In the genomic region with DNA sequence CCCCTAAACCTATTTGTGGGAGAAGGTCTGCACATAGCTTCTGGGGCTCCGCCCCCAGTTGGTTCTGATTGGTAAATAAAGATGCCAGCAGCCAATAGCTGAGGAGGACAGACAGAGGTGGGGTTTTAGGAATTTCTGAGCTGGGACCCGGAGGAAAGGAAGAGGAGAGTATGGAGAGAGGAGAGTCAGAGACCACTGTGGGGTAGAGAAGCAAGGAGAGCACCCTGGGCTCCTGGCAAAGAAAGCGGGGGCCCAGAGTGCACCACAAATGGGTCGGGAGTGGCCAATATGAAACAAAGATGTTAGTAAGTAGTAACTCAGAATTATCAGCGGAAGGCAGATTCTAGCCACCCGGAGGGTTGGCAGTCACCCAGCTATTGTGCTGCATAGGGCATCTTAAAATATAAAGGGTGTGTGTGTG, we compare ENCODE assay signal across 7 mouse cellular contexts. TPM values are rescaled to one million over a fixed set of nuclear protein-coding genes. Genes with fewer than 3 reads are reported as not detected.
DNase-seq lines count a peak whose midpoint lies in the region; ATAC-seq and TF ChIP-seq lines count a peak whose summit lies in the region.

No protein-coding gene starts in this region.

- H3K4me1 ChIP-seq in neural tube, embryonic 11.5 days (ENCODE audit: control insufficient read depth, insufficient read depth, low read length), result peaks cover 3% of the 10 kb centered on the region; the same call in 1 of the 2 replicates
- peaks cover 5% of the 10 kb centered on the region; the same call in 1 of the 2 replicates for H3K4me1 ChIP-seq in cerebellum, adult 2 months (ENCODE audit: control insufficient read depth, insufficient read depth, low read length)
- peaks cover 10% of the 10 kb centered on the region; the same call in 1 of the 2 replicates for H3K4me1 ChIP-seq in forebrain, embryonic 14.5 days (ENCODE audit: control insufficient read depth, insufficient read depth, low read length)
- H3K4me1 ChIP-seq in limb, embryonic 15.5 days, result peaks cover 15% of the 10 kb centered on the region
- peaks cover 24% of the 10 kb centered on the region for H3K4me1 ChIP-seq in neural tube, embryonic 13.5 days (replicated peaks)

- TF ChIP-seq POLR2A in cerebellum, adult 2 months (IDR thresholded peaks at IDR 0.05; ENCODE audit: borderline replicate concordance, insufficient read depth, low read length), result no peak

- no peak overlapping the region for H3K27ac ChIP-seq in neural tube, embryonic 11.5 days (ENCODE audit: low read depth, low read length)
- no peak overlapping the region for H3K27ac ChIP-seq in cerebellum, adult 2 months (ENCODE audit: insufficient read depth, low read length)
- H3K27ac ChIP-seq in forebrain, embryonic 14.5 days (ENCODE audit: low read depth, low read length), result no peak overlapping the region
- H3K27ac ChIP-seq in limb, embryonic 15.5 days, result no peak overlapping the region
- no peak overlapping the region; the same call in 1 of the 2 replicates for H3K27ac ChIP-seq in neural tube, embryonic 13.5 days (replicated peaks)

- ATAC-seq in neural tube, embryonic 11.5 days (ENCODE audit: insufficient read depth, low FRiP score, low TSS enrichment), result peak; percentile 52; the same call in 1 of the 2 replicates
- peak; percentile 59 for ATAC-seq in forebrain, embryonic 14.5 days
- ATAC-seq in limb, embryonic 15.5 days (ENCODE audit: insufficient number of reproducible peaks, low FRiP score, low TSS enrichment, low read depth), result no peak
- peak; percentile 54 for ATAC-seq in neural tube, embryonic 13.5 days (ENCODE audit: low read depth)

- 38% methylated on average over 6 of the region's 6 CpGs for WGBS in neural tube, embryonic 11.5 days
- WGBS in cerebellum, adult 2 months, result 18% methylated on average over 6 of the region's 6 CpGs
- 30% methylated on average over 6 of the region's 6 CpGs for WGBS in forebrain, embryonic 14.5 days
- WGBS in limb, embryonic 15.5 days, result 29% methylated on average over 6 of the region's 6 CpGs
- 30% methylated on average over 6 of the region's 6 CpGs for WGBS in neural tube, embryonic 13.5 days

- peak; percentile 36 for DNase-seq in neural tube, embryonic 11.5 days (ENCODE audit: low spot score)
- DNase-seq in neural tube, embryonic 10.5 days (ENCODE audit: extremely low spot score, low spot score), result no peak
- DNase-seq in cerebellum, adult 2 months, result peak; percentile 48 to 59
- DNase-seq in forebrain, embryonic 14.5 days (ENCODE audit: low spot score), result peak; percentile 80
- no peak for DNase-seq in T-cell, adult 2 months (ENCODE audit: low spot score)

- no peaks in the 10 kb centered on the region for H3K36me3 ChIP-seq in neural tube, embryonic 11.5 days (ENCODE audit: control insufficient read depth, insufficient read depth, low read length)
- 0 out of 2 replicates have a peak, but pooled peaks cover under 1% of the 10 kb centered on the region for H3K36me3 ChIP-seq in forebrain, embryonic 14.5 days (ENCODE audit: control insufficient read depth, insufficient read depth, low read length)
- peaks cover under 1% of the 10 kb centered on the region; the same call in 1 of the 2 replicates for H3K36me3 ChIP-seq in limb, embryonic 15.5 days
- no peaks in the 10 kb centered on the region for H3K36me3 ChIP-seq in neural tube, embryonic 13.5 days

- peak overlapping the region; percentile 18; the same call in 1 of the 2 replicates for H3K9ac ChIP-seq in neural tube, embryonic 11.5 days (ENCODE audit: low read length)
- H3K9ac ChIP-seq in forebrain, embryonic 14.5 days (ENCODE audit: low read length), result peak overlapping the region; percentile 33; the same call in 1 of the 2 replicates
- no peak overlapping the region for H3K9ac ChIP-seq in limb, embryonic 15.5 days
- peak overlapping the region; percentile 58 for H3K9ac ChIP-seq in neural tube, embryonic 13.5 days

- no peaks in the 10 kb centered on the region for H3K27me3 ChIP-seq in neural tube, embryonic 11.5 days (ENCODE audit: control insufficient read depth, insufficient read depth, low read length)
- no peaks in the 10 kb centered on the region for H3K27me3 ChIP-seq in cerebellum, adult 2 months (ENCODE audit: control insufficient read depth, insufficient read depth, low read length)
- H3K27me3 ChIP-seq in forebrain, embryonic 14.5 days (replicated peaks; ENCODE audit: control insufficient read depth, insufficient read depth, low read length), result no peaks in the 10 kb centered on the region
- no peaks in the 10 kb centered on the region for H3K27me3 ChIP-seq in limb, embryonic 15.5 days
- no peaks in the 10 kb centered on the region for H3K27me3 ChIP-seq in neural tube, embryonic 13.5 days

- H3K4me2 ChIP-seq in neural tube, embryonic 11.5 days (ENCODE audit: low read depth), result peak overlapping the region; percentile 31
- peak overlapping the region; percentile 48 for H3K4me2 ChIP-seq in forebrain, embryonic 14.5 days (ENCODE audit: low read length)
- H3K4me2 ChIP-seq in limb, embryonic 15.5 days, result peak overlapping the region; percentile 36
- peak overlapping the region; percentile 53 for H3K4me2 ChIP-seq in neural tube, embryonic 13.5 days

- no peak for TF ChIP-seq CTCF in cerebellum, adult 2 months (IDR thresholded peaks at IDR 0.05; ENCODE audit: borderline replicate concordance, insufficient read depth, low read depth, low read length)

- H3K9me3 ChIP-seq in neural tube, embryonic 11.5 days (ENCODE audit: control insufficient read depth, low read length), result no peaks in the 10 kb centered on the region
- no peaks in the 10 kb centered on the region for H3K9me3 ChIP-seq in forebrain, embryonic 14.5 days (replicated peaks; ENCODE audit: control insufficient read depth, low read length)
- no peaks in the 10 kb centered on the region for H3K9me3 ChIP-seq in limb, embryonic 15.5 days
- H3K9me3 ChIP-seq in neural tube, embryonic 13.5 days, result no peaks in the 10 kb centered on the region

- H3K4me3 ChIP-seq in neural tube, embryonic 11.5 days (ENCODE audit: low read depth, low read length), result peak overlapping the region; percentile 22
- peak overlapping the region; percentile 77 for H3K4me3 ChIP-seq in cerebellum, adult 2 months (replicated peaks; ENCODE audit: insufficient read depth, low read depth, low read length)
- peak overlapping the region; percentile 30 for H3K4me3 ChIP-seq in forebrain, embryonic 14.5 days (ENCODE audit: low read depth, low read length)
- H3K4me3 ChIP-seq in limb, embryonic 15.5 days, result peak overlapping the region; percentile 33
- peak overlapping the region; percentile 39 for H3K4me3 ChIP-seq in neural tube, embryonic 13.5 days

RNA-seq across cellular contexts. Expression of gene Cebpzos, which starts 3.4 kb away (rescaled TPM):
- polyA plus RNA-seq in neural tube, embryonic 11.5 days (2014; fragmentation: Nextera tagmentation; extraction: Ambion mirVana), result 99.3 and 109 TPM in 2 replicates
- polyA plus RNA-seq in cerebellum, adult 2 months (2012; rRNA removed), result 49.3 and 53.4 TPM in 2 replicates
- polyA plus RNA-seq in forebrain, embryonic 14.5 days (2014; fragmentation: Nextera tagmentation; extraction: Ambion mirVana), result 112 and 121 TPM in 2 replicates
- polyA plus RNA-seq in limb, embryonic 15.5 days (2015; fragmentation: Nextera tagmentation; extraction: Ambion mirVana), result 91.2 and 101 TPM in 2 replicates
- polyA plus RNA-seq in neural tube, embryonic 13.5 days (2015; fragmentation: Nextera tagmentation; extraction: Ambion mirVana), result 129 and 134 TPM in 2 replicates

RNA-seq across cellular contexts. Expression of gene Sult6b1, which starts 6.1 kb away (rescaled TPM):
- 0.11 TPM in 1 of 2 replicates, not detected in the other for polyA plus RNA-seq in neural tube, embryonic 11.5 days (2014; fragmentation: Nextera tagmentation; extraction: Ambion mirVana)
- polyA plus RNA-seq in cerebellum, adult 2 months (2012; rRNA removed), result 0.20 and 0.35 TPM in 2 replicates
- polyA plus RNA-seq in forebrain, embryonic 14.5 days (2014; fragmentation: Nextera tagmentation; extraction: Ambion mirVana), result 0.15 and 0.20 TPM in 2 replicates
- 0.22 TPM in 1 of 2 replicates, not detected in the other for polyA plus RNA-seq in limb, embryonic 15.5 days (2015; fragmentation: Nextera tagmentation; extraction: Ambion mirVana)
- polyA plus RNA-seq in neural tube, embryonic 13.5 days (2015; fragmentation: Nextera tagmentation; extraction: Ambion mirVana), result 0.26 TPM in 1 of 2 replicates, not detected in the other

RNA-seq across cellular contexts. Expression of gene Cebpz, which starts 24.0 kb away (rescaled TPM):
- 56.8 and 57.6 TPM in 2 replicates for polyA plus RNA-seq in neural tube, embryonic 11.5 days (2014; fragmentation: Nextera tagmentation; extraction: Ambion mirVana)
- polyA plus RNA-seq in cerebellum, adult 2 months (2012; rRNA removed), result 20.9 and 21.5 TPM in 2 replicates
- 52.3 and 60.0 TPM in 2 replicates for polyA plus RNA-seq in forebrain, embryonic 14.5 days (2014; fragmentation: Nextera tagmentation; extraction: Ambion mirVana)
- 40.6 and 61.9 TPM in 2 replicates for polyA plus RNA-seq in limb, embryonic 15.5 days (2015; fragmentation: Nextera tagmentation; extraction: Ambion mirVana)
- polyA plus RNA-seq in neural tube, embryonic 13.5 days (2015; fragmentation: Nextera tagmentation; extraction: Ambion mirVana), result 52.0 and 55.8 TPM in 2 replicates

RNA-seq across cellular contexts. Expression of gene Ndufaf7, which starts 24.1 kb away (rescaled TPM):
- 48.3 and 53.3 TPM in 2 replicates for polyA plus RNA-seq in neural tube, embryonic 11.5 days (2014; fragmentation: Nextera tagmentation; extraction: Ambion mirVana)
- polyA plus RNA-seq in cerebellum, adult 2 months (2012; rRNA removed), result 45.3 and 46.7 TPM in 2 replicates
- 57.9 and 63.7 TPM in 2 replicates for polyA plus RNA-seq in forebrain, embryonic 14.5 days (2014; fragmentation: Nextera tagmentation; extraction: Ambion mirVana)
- 50.5 and 52.4 TPM in 2 replicates for polyA plus RNA-seq in limb, embryonic 15.5 days (2015; fragmentation: Nextera tagmentation; extraction: Ambion mirVana)
- polyA plus RNA-seq in neural tube, embryonic 13.5 days (2015; fragmentation: Nextera tagmentation; extraction: Ambion mirVana), result 59.8 and 64.7 TPM in 2 replicates

RNA-seq across cellular contexts. Expression of gene Eif2ak2, which starts 30.5 kb away (rescaled TPM):
- 3.2 and 3.3 TPM in 2 replicates for polyA plus RNA-seq in neural tube, embryonic 11.5 days (2014; fragmentation: Nextera tagmentation; extraction: Ambion mirVana)
- 2.7 and 2.9 TPM in 2 replicates for polyA plus RNA-seq in cerebellum, adult 2 months (2012; rRNA removed)
- polyA plus RNA-seq in forebrain, embryonic 14.5 days (2014; fragmentation: Nextera tagmentation; extraction: Ambion mirVana), result 2.4 and 2.5 TPM in 2 replicates
- polyA plus RNA-seq in limb, embryonic 15.5 days (2015; fragmentation: Nextera tagmentation; extraction: Ambion mirVana), result 10.1 and 13.2 TPM in 2 replicates
- 2.4 and 3.4 TPM in 2 replicates for polyA plus RNA-seq in neural tube, embryonic 13.5 days (2015; fragmentation: Nextera tagmentation; extraction: Ambion mirVana)

Comparison
In these comparisons a context has a peak if more than half of its experiments do, and no peak if none do; other contexts are left out.
1. DNase-seq: peak in neural tube, embryonic 11.5 days (single experiment), cerebellum, adult 2 months (2 of 2) and forebrain, embryonic 14.5 days (single experiment); none in neural tube, embryonic 10.5 days (single experiment) and T-cell, adult 2 months (single experiment).
2. H3K4me3 ChIP-seq: peak in every context shown above with its lines; median percentile 77 in cerebellum, adult 2 months; 39 in neural tube, embryonic 13.5 days; 33 in limb, embryonic 15.5 days; 30 in forebrain, embryonic 14.5 days; 22 in neural tube, embryonic 11.5 days.
3. Peak in every context shown above with its lines, with median percentiles within 50 percentile points of each other: H3K4me2 ChIP-seq.